Mouse (Mus musculus): Measurements from ENCODE around the gene Bub3. TPM values are rescaled to one million over a fixed set of nuclear protein-coding genes. Genes with fewer than 3 reads are reported as not detected.

Bub3 gene
- polyA plus RNA-seq (2012; ENCODE audit: insufficient read depth, insufficient read length, missing spikeins): 28.4 and 36.7 TPM in 2 replicates

GRCm38 (mm10) chr7:131559986-131560696 lies at the start of gene Bub3:
Gene Bub3 (plus strand): TSS chr7:131560222.
- H3K4me1 ChIP-seq (ENCODE audit: control insufficient read depth, insufficient read depth, insufficient read length, low read length): peaks cover 3% of the 10 kb centered on the region; the same call in 1 of the 2 replicates
- peak within 1 kb of the TSS; percentile 86 for H3K4me3 ChIP-seq (ENCODE audit: insufficient read depth, low read depth, low read length)
- H3K27ac ChIP-seq (replicated peaks; ENCODE audit: low read depth, low read length): peak within 1 kb of the TSS; percentile 86

DNA sequence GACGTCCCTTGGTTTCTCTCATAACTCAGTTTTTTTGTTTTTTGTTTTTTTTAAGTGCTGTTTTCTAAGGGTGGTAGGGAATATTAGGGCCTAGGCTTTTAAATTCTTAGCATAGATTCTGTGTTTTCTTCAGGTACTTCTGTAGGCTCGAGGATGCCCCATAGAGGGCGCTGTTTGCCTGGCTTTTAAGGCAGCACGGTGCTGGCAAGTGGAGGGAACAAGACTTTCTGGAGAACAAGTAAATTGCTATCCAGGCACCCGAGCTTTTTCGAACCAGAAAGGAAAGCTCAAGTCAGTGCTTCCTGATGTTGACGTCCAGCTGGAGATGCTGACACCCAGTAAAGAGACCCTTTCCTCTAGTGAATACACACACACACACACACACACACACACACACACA lies 20.0 kb upstream of the Bub3 start:
- Histone ChIP-seq H3K4me3 (ENCODE audit: insufficient read depth, low read depth, low read length) (no peak overlapping the region), H3K27ac (replicated peaks; ENCODE audit: low read depth, low read length) (no peak overlapping the region), H3K4me1 (ENCODE audit: control insufficient read depth, insufficient read depth, insufficient read length, low read length) (peaks cover 4% of the 10 kb centered on the region; the same call in 1 of the 2 replicates)

DNA sequence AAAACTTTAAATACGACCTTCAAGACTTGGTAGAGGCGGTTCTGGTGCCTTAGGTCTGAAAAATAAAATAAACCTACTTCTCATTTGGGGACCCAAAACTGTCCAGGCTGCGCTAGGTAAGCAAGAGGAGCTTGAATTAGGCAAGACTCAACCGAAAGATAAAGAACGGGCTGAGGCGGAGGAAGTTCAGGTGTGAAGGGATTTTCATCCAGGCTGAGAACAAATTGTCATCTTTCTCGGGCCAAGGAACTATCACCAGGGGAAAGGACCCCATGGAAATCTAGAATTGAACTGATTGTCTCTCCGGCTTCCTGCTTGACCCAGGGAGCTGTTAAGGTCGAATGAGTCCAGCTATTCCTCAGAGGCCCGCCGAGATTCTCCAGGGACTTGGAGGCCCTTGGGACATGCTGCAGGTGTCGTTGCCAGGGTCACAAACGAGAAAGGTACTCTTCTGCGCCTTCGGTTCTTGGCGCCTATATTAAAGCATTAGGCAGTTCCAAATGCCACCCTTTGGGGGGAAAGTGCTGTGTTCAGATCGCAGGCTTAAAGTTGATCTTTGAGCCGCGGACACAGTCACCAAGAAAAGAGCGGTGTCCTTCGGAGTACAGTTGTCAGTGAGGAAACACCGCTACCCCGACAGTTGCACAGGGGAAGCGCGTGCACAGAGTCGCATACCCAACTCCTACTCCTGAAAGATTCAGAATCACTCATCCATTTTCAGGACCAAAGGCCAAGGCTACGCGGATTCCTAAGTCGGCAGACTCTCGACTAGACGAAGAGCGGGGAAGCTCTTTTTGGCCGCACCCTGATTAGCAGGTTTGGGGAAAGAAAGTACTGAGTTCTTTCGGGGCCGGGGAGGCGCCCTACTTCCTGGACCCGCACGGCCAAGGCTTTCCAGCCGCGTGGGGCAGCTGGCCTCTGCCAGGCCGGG lies 18.6 kb upstream of the Bub3 start:
- H3K4me1 ChIP-seq (ENCODE audit: control insufficient read depth, insufficient read depth, insufficient read length, low read length): peaks cover 4% of the 10 kb centered on the region; the same call in 1 of the 2 replicates
- no peak overlapping the region for H3K27ac ChIP-seq (replicated peaks; ENCODE audit: low read depth, low read length)
- 0 out of 2 replicates have a peak overlapping the region, but pooled peaks have one; percentile 16 for H3K4me3 ChIP-seq (ENCODE audit: insufficient read depth, low read depth, low read length)

GRCm38 (mm10) chr7:131542115-131542871 lies 17.7 kb upstream of the Bub3 start, which contains the start of gene Hmx3:
Gene Hmx3 (plus strand): TSS chr7:131542867.
- peak within 1 kb of the TSS; percentile 44 for H3K4me3 ChIP-seq (ENCODE audit: insufficient read depth, low read depth, low read length)
- peaks cover 4% of the 10 kb centered on the region; the same call in 1 of the 2 replicates for H3K4me1 ChIP-seq (ENCODE audit: control insufficient read depth, insufficient read depth, insufficient read length, low read length)
- no peak within 1 kb of the TSS for H3K27ac ChIP-seq (replicated peaks; ENCODE audit: low read depth, low read length)

- H3K4me1 ChIP-seq (ENCODE audit: control insufficient read depth, insufficient read depth, insufficient read length, low read length): peaks cover 4% of the 10 kb centered on the region; the same call in 1 of the 2 replicates
- H3K4me3 ChIP-seq (ENCODE audit: insufficient read depth, low read depth, low read length): peak overlapping the region; percentile 35
- H3K27ac ChIP-seq (replicated peaks; ENCODE audit: low read depth, low read length): no peak overlapping the region
These were observed 17.0 kb upstream of the Bub3 start for GRCm38 (mm10) chr7:131542872-131543622.

GRCm38 (mm10) chr7:131543623-131544481 lies 16.2 kb upstream of the Bub3 start:
- Histone ChIP-seq H3K27ac (replicated peaks; ENCODE audit: low read depth, low read length) (no peak overlapping the region), H3K4me1 (ENCODE audit: control insufficient read depth, insufficient read depth, insufficient read length, low read length) (peaks cover 4% of the 10 kb centered on the region; the same call in 1 of the 2 replicates), H3K4me3 (ENCODE audit: insufficient read depth, low read depth, low read length) (peak overlapping the region; percentile 44)

GRCm38 (mm10) chr7:131544871-131545270 lies 15.2 kb upstream of the Bub3 start:
- H3K4me3 ChIP-seq (ENCODE audit: insufficient read depth, low read depth, low read length): no peak overlapping the region
- peaks cover 4% of the 10 kb centered on the region; the same call in 1 of the 2 replicates for H3K4me1 ChIP-seq (ENCODE audit: control insufficient read depth, insufficient read depth, insufficient read length, low read length)
- no peak overlapping the region for H3K27ac ChIP-seq (replicated peaks; ENCODE audit: low read depth, low read length)

GRCm38 (mm10) chr7:131545701-131546385 lies 14.2 kb upstream of the Bub3 start:
- peaks cover 4% of the 10 kb centered on the region; the same call in 1 of the 2 replicates for H3K4me1 ChIP-seq (ENCODE audit: control insufficient read depth, insufficient read depth, insufficient read length, low read length)
- H3K4me3 ChIP-seq (ENCODE audit: insufficient read depth, low read depth, low read length): no peak overlapping the region
- H3K27ac ChIP-seq (replicated peaks; ENCODE audit: low read depth, low read length): no peak overlapping the region

GRCm38 (mm10) chr7:131546423-131546822 lies 13.6 kb upstream of the Bub3 start:
- no peak overlapping the region for H3K27ac ChIP-seq (replicated peaks; ENCODE audit: low read depth, low read length)
- H3K4me3 ChIP-seq (ENCODE audit: insufficient read depth, low read depth, low read length): no peak overlapping the region
- peaks cover 4% of the 10 kb centered on the region; the same call in 1 of the 2 replicates for H3K4me1 ChIP-seq (ENCODE audit: control insufficient read depth, insufficient read depth, insufficient read length, low read length)

GRCm38 (mm10) chr7:131547481-131547880 lies 12.5 kb upstream of the Bub3 start:
- Histone ChIP-seq H3K4me1 (ENCODE audit: control insufficient read depth, insufficient read depth, insufficient read length, low read length) (peaks cover 4% of the 10 kb centered on the region; the same call in 1 of the 2 replicates), H3K27ac (replicated peaks; ENCODE audit: low read depth, low read length) (no peak overlapping the region), H3K4me3 (ENCODE audit: insufficient read depth, low read depth, low read length) (no peak overlapping the region)

- H3K27ac ChIP-seq (replicated peaks; ENCODE audit: low read depth, low read length): no peak within 1 kb of the TSS
- peaks cover 4% of the 10 kb centered on the region; the same call in 1 of the 2 replicates for H3K4me1 ChIP-seq (ENCODE audit: control insufficient read depth, insufficient read depth, insufficient read length, low read length)
- H3K4me3 ChIP-seq (ENCODE audit: insufficient read depth, low read depth, low read length): no peak within 1 kb of the TSS
These were observed 11.5 kb upstream of the Bub3 start, which contains the start of gene Hmx2 for GRCm38 (mm10) chr7:131548473-131548872. Gene Hmx2 (plus strand): TSS chr7:131548773.

- H3K4me1 ChIP-seq (ENCODE audit: control insufficient read depth, insufficient read depth, insufficient read length, low read length): peaks cover 3% of the 10 kb centered on the region; the same call in 1 of the 2 replicates
- no peak overlapping the region for H3K4me3 ChIP-seq (ENCODE audit: insufficient read depth, low read depth, low read length)
- no peak overlapping the region for H3K27ac ChIP-seq (replicated peaks; ENCODE audit: low read depth, low read length)
These were observed 8.6 kb upstream of the Bub3 start for GRCm38 (mm10) chr7:131551471-131551870.

Measured in brown adipose tissue, adult 24 weeks (tissue).